Mouse (Mus musculus): Measurements from ENCODE around the gene Jazf1.

DNA sequence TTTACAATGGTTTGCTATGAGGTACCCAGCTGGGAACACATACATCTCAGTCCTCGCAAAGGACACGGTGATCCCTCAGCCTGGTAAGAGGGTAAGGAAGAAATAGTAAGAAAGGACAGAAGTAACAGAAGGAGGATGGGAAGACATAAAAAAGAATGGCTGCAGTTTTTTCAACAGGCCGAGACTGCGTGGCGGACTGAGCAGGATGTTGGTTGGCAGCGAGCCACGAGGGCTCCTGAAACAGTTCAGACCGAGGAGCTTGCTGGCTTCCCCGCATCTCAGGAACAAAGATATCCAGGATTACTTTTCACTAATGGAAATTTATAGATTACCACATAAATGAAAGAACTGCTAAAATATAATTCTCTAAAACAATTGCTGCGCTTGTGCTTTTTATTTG is 131.4 kb downstream of the Jazf1 start:
- TF ChIP-seq CTCF (IDR thresholded peaks at IDR 0.05; ENCODE audit: low read depth) = no peak
- TF ChIP-seq EP300 (IDR thresholded peaks at IDR 0.05; ENCODE audit: low read depth) = no peak

Data from liver, embryonic 14.5 days (tissue).